Mouse (Mus musculus) erythroblast, embryonic 14.5 days (primary cell): Measurements from ENCODE around the gene Plppr1. TPM values are rescaled to one million over a fixed set of nuclear protein-coding genes. Genes with fewer than 3 reads are reported as not detected.

Source experiments
- H3K27me3 ChIP-seq: 2 replicates; pipeline ENCODE4 v1.6.1; 2012; ENCODE audit warnings: inconsistent platforms; ENCODE audit not compliant: control insufficient read depth
- H3K36me3 ChIP-seq: 2 replicates; pipeline ENCODE4 v1.6.1; 2012; ENCODE audit warnings: mild to moderate bottlenecking, inconsistent platforms; ENCODE audit not compliant: control insufficient read depth
- H3K4me1 ChIP-seq: 2 replicates; pipeline ENCODE4 v1.6.1; 2012; ENCODE audit warnings: inconsistent platforms; ENCODE audit not compliant: control insufficient read depth
- H3K4me3 ChIP-seq: replicated peaks from 2 replicates; pipeline ENCODE3; 2012; ENCODE audit warnings: moderate library complexity, mild to moderate bottlenecking, inconsistent platforms
- H3K9me3 ChIP-seq: 2 replicates; pipeline ENCODE4 v1.6.1; 2012; ENCODE audit warnings: low read length, inconsistent platforms, mixed read lengths; ENCODE audit not compliant: control insufficient read depth
- GATA1 ChIP-seq: IDR thresholded peaks from 2 replicates; pipeline ENCODE4 v1.6.1; 2012; ENCODE audit warnings: low read length, inconsistent platforms, mixed read lengths
- TAL1 ChIP-seq: IDR thresholded peaks from 3 replicates; pipeline ENCODE4 v1.6.1; 2012; ENCODE audit warnings: low read length, inconsistent platforms, mixed read lengths
- polyA plus RNA-seq: library from polyadenylated mRNA; stranded (reverse); fragments of >175 nt; gene quantifications from 2 replicates; pipeline ENCODE4 v1.2.3, GENCODE M21; 2012

Plppr1 gene
- polyA plus RNA-seq: not detected in 2 replicates

DNA sequence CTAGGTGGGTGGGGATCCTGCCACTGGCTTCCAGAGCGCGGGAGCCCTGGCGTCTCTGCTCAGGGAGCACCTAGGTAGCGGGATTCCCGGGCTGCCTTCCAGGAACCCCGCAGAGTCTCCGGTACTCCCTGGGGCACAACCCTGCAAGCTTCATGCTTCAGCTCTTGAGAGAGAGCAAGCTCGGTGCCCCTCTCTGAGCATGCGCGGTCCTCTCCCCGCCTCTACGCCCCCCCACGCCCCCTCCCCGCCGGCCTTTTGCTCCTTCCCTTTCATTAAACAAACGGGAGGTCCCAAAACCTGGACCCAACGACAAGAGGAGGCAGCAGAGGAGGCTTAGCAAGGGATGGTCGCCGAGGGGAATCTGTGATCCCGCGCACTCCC, at the start of gene Plppr1:
Gene Plppr1 (plus strand): TSS at position 253 of the 381 bp plus-strand sequence.
- no peaks in the 10 kb centered on the region for H3K4me1 ChIP-seq
- peaks cover 24% of the 10 kb centered on the region for H3K27me3 ChIP-seq
- H3K4me3 ChIP-seq: peak within 1 kb of the TSS; percentile 38
- no peak for TF ChIP-seq GATA1
- TF ChIP-seq TAL1: no peak
- H3K9me3 ChIP-seq: no peaks in the 10 kb centered on the region
- no peaks in the 10 kb centered on the region for H3K36me3 ChIP-seq

DNA sequence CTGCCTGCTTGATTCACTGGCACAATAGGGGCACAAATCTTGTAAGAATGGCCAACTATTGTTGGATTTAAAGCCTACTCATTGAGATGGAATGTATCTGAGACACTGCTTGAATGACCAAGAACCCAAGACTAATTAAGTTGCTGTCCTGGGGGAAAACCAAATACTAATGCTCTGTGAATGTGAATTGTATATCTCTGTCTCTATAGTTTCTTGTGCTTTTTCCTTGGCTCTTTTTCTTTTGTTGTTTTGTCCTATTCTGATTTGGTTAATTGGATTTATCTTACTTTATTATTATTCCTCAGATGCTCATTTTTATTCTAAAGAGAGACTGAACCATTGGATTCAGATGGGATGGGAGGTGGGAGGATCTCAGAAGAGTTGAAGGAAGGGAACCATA, 42.4 kb upstream of the Plppr1 start:
- H3K36me3 ChIP-seq: no peaks in the 10 kb centered on the region
- TF ChIP-seq TAL1 (no peak), GATA1 (no peak)
- H3K4me1 ChIP-seq: no peaks in the 10 kb centered on the region
- no peaks in the 10 kb centered on the region for H3K27me3 ChIP-seq
- H3K9me3 ChIP-seq: peaks cover 4% of the 10 kb centered on the region; the same call in 1 of the 2 replicates
- no peak overlapping the region for H3K4me3 ChIP-seq

- H3K36me3 ChIP-seq: no peaks in the 10 kb centered on the region
- no peak overlapping the region for H3K4me3 ChIP-seq
- H3K27me3 ChIP-seq: no peaks in the 10 kb centered on the region
- H3K9me3 ChIP-seq: peaks cover 4% of the 10 kb centered on the region; the same call in 1 of the 2 replicates
- TF ChIP-seq GATA1 (no peak), TAL1 (no peak)
- H3K4me1 ChIP-seq: no peaks in the 10 kb centered on the region
These were observed 35.9 kb upstream of the Plppr1 start for GRCm38 (mm10) chr4:49023221-49023620.

DNA sequence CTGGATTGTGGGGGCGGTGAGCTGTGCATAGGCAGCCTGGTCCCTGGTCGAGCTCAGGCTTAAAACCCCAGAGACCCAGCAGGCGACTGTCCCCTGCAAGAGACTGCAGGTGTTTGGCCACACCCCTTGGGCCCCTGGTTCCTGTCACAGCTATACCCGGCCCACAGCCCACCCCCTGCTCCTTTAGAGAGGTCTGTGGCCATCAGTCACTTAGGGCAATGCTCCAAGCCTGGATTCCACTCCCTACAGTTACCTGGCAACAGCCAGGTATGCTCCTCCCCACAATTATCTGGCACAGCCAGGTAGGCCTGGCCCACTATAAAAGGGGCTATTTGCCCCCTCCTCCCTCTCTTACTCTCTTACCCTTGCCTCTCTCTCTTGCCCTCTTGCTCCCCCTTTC, 20.8 kb upstream of the Plppr1 start:
- Histone ChIP-seq H3K4me1 (no peaks in the 10 kb centered on the region), H3K9me3 (peaks cover 7% of the 10 kb centered on the region; the same call in 1 of the 2 replicates), H3K4me3 (no peak overlapping the region), H3K27me3 (no peaks in the 10 kb centered on the region), H3K36me3 (no peaks in the 10 kb centered on the region)
- no peak for TF ChIP-seq GATA1

DNA sequence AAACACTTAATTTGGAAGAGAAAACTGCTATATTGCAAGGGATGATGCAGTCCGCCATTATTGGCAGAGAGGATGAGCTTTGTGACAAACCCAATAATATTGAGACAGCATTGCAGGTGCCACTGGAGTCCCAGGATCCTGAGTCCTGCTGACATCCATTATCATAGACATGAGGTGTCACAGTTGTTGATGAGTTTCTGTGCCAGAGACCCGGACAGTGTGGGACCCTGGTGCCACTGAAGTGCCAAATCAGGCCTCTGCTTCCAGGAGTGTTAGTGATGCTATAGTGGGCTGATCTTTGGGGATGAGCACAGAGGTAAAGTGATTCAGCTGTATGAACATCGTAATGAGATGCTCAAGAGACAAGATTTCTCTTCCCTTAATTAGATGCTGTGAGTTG, 19.2 kb upstream of the Plppr1 start:
- peaks cover 7% of the 10 kb centered on the region; the same call in 1 of the 2 replicates for H3K9me3 ChIP-seq
- no peaks in the 10 kb centered on the region for H3K27me3 ChIP-seq
- H3K4me1 ChIP-seq: no peaks in the 10 kb centered on the region
- TF ChIP-seq TAL1 (no peak), GATA1 (no peak)
- no peak overlapping the region for H3K4me3 ChIP-seq
- H3K36me3 ChIP-seq: no peaks in the 10 kb centered on the region

DNA sequence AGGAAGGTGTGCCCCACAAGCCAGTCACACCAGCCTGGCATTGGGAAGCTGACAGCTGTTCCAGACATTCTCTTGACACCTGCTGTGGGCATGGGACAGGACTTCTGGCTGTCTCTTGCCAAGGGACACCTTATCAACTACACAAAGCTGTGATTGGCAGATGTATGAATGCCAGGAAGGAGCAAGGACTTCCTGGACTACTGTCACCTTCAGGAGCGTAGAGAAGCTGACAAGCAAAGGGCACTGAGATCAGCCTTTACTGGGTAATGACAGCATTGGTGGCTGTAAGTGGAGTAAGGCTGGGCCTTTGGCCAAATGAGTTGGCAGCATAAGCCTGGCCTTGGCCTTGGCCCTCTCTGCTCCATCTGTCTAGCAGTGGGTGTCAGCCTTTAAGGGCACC, 17.4 kb upstream of the Plppr1 start:
- Histone ChIP-seq H3K4me1 (no peaks in the 10 kb centered on the region), H3K27me3 (no peaks in the 10 kb centered on the region), H3K36me3 (no peaks in the 10 kb centered on the region), H3K4me3 (no peak overlapping the region), H3K9me3 (peaks cover 7% of the 10 kb centered on the region; the same call in 1 of the 2 replicates)
- TF ChIP-seq GATA1 (no peak), TAL1 (no peak)

GRCm38 (mm10) chr4:49050628-49051027, 8.4 kb upstream of the Plppr1 start:
- Histone ChIP-seq H3K27me3 (no peaks in the 10 kb centered on the region), H3K4me1 (no peaks in the 10 kb centered on the region), H3K4me3 (no peak overlapping the region), H3K9me3 (no peaks in the 10 kb centered on the region; the same call in 1 of the 2 replicates), H3K36me3 (no peaks in the 10 kb centered on the region)
- TF ChIP-seq GATA1: no peak
- no peak for TF ChIP-seq TAL1

DNA sequence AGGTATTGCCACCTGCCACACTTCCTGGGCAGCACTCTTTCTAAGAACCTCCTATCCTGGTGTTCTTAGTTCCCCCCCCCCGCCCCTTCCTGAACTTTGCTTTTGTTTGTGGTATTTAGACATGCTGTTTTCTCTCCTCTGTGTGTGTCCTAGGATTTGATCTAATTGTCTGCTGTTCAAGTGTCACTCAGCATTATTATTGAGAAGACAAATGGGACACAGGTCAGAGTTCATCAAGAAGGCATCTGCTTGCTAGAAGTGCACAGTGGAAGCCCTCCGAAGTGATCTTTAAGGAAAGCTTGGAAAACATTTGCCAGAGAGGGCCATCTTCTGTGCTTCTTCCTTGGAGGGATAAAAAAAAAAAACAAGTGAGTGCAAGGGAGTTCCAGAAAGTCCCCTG, 1.2 kb upstream of the Plppr1 start:
- no peaks in the 10 kb centered on the region for H3K4me1 ChIP-seq
- H3K4me3 ChIP-seq: no peak overlapping the region
- no peaks in the 10 kb centered on the region for H3K9me3 ChIP-seq
- TF ChIP-seq GATA1 (no peak), TAL1 (no peak)
- H3K27me3 ChIP-seq: peaks cover 24% of the 10 kb centered on the region
- H3K36me3 ChIP-seq: no peaks in the 10 kb centered on the region

DNA sequence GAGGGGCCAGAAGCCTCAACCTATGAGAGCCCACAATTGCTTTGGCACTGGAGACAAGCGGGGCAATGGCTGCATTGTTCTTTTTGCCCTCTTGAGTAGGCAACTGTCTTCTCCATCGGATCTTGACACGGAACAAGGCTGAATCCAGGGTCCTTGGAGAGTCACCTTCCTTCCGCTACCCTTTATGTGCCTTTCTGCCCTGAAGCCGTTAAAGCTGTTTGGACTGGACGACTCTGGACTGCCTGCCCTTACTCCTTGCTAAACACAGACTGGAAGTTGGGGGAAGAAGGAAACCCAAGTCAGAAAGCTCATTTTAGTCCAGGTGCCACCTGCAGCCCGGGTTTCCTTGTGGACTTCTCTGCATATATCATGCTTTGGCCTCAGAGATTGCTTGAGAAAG, 516 bp upstream of the Plppr1 start:
- TF ChIP-seq TAL1 (no peak), GATA1 (no peak)
- H3K4me3 ChIP-seq: no peak overlapping the region

More for the DNA sequence above, 516 bp upstream of the Plppr1 start:
- no peaks in the 10 kb centered on the region for H3K36me3 ChIP-seq
- no peaks in the 10 kb centered on the region for H3K9me3 ChIP-seq
- peaks cover 24% of the 10 kb centered on the region for H3K27me3 ChIP-seq
- no peaks in the 10 kb centered on the region for H3K4me1 ChIP-seq
